Mouse (Mus musculus): ENCODE results near the gene Ssb. TPM values are rescaled to one million over a fixed set of nuclear protein-coding genes. Genes with fewer than 3 reads are reported as not detected.
"Not testable (repeated sequence)": the region's sequence is repeated elsewhere in the genome, so short reads cannot be mapped to it uniquely, and the experiment has no call there.

Gene Ssb
- polyA plus RNA-seq, 1 experiment: 1.6 TPM

GRCm38 (mm10) chr2:69897618-69898575, 36.5 kb downstream of the Ssb start:
- peak overlapping the region; percentile 82 for H3K4me3 ChIP-seq (ENCODE audit: extremely low read depth, insufficient read depth, insufficient read length)
- no peaks in the 10 kb centered on the region for H3K4me1 ChIP-seq (ENCODE audit: control insufficient read depth, insufficient read depth, insufficient read length)
- DNase-seq (ENCODE audit: low read depth in 1 of 2, low spot score in 2 of 2): peak in 1 of 2 experiments; percentile 47
- H3K27me3 ChIP-seq (ENCODE audit: control insufficient read depth, insufficient read depth, low read length): no peaks in the 10 kb centered on the region; the same call in 1 of the 2 replicates
- WGBS: under 1% methylated on average over 55 of the region's 55 CpGs
- TF ChIP-seq CTCF (IDR thresholded peaks at IDR 0.05; ENCODE audit: extremely low read depth, insufficient read depth, insufficient read length, insufficient replicate concordance): no peak
- no peak for TF ChIP-seq POLR2A (IDR thresholded peaks at IDR 0.05; ENCODE audit: low read depth, low read length)
- H3K36me3 ChIP-seq (ENCODE audit: control insufficient read depth, insufficient read depth, low read length): no peaks in the 10 kb centered on the region
- peak overlapping the region; percentile 83 for H3K27ac ChIP-seq (ENCODE audit: insufficient read depth, low read length)

DNA sequence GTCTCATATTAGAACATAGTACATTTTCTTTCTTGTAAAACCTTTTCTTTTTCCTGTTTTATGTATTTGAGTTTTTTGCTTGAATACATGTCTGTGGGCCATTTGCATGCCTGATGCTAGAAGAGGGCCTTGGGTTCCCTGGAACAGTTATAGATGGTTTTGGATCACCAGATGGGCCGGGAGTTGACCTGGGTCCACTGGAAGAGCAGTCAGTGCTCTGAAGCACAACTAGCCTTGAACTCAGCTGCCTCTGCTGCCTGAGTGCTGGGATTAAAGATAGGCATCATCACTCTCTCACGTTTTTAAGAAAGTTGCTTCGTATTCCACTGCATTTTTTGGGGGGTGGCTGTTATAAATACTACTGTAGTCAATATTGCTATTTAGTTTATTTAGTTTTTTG, 42.2 kb downstream of the Ssb start:
- no peak overlapping the region for H3K4me3 ChIP-seq (ENCODE audit: extremely low read depth, insufficient read depth, insufficient read length)
- TF ChIP-seq CTCF (IDR thresholded peaks at IDR 0.05; ENCODE audit: extremely low read depth, insufficient read depth, insufficient read length, insufficient replicate concordance) (no peak), POLR2A (IDR thresholded peaks at IDR 0.05; ENCODE audit: low read depth, low read length) (no peak)
- H3K27me3 ChIP-seq (ENCODE audit: control insufficient read depth, insufficient read depth, low read length): no peaks in the 10 kb centered on the region
- H3K36me3 ChIP-seq (ENCODE audit: control insufficient read depth, insufficient read depth, low read length): no peaks in the 10 kb centered on the region
- DNase-seq (ENCODE audit: low read depth in 1 of 2, low spot score in 2 of 2): no peak
- H3K4me1 ChIP-seq (ENCODE audit: control insufficient read depth, insufficient read depth, insufficient read length): no peaks in the 10 kb centered on the region
- H3K27ac ChIP-seq (ENCODE audit: insufficient read depth, low read length): no peak overlapping the region
- 92% methylated on average over 3 of the region's 3 CpGs for WGBS

GRCm38 (mm10) chr2:69907394-69907793, 46.0 kb downstream of the Ssb start:
- H3K27ac ChIP-seq (ENCODE audit: insufficient read depth, low read length); H3K36me3 ChIP-seq (ENCODE audit: control insufficient read depth, insufficient read depth, low read length); H3K4me3 ChIP-seq (ENCODE audit: extremely low read depth, insufficient read depth, insufficient read length); H3K4me1 ChIP-seq (ENCODE audit: control insufficient read depth, insufficient read depth, insufficient read length); H3K27me3 ChIP-seq (ENCODE audit: control insufficient read depth, insufficient read depth, low read length); DNase-seq (ENCODE audit: low read depth in 1 of 2, low spot score in 2 of 2): not testable (repeated sequence)
- WGBS: 94% methylated on average over 4 of the region's 4 CpGs

- Histone ChIP-seq H3K36me3 (ENCODE audit: control insufficient read depth, insufficient read depth, low read length) (peaks cover 6% of the 10 kb centered on the region), H3K27me3 (ENCODE audit: control insufficient read depth, insufficient read depth, low read length) (no peaks in the 10 kb centered on the region), H3K4me1 (ENCODE audit: control insufficient read depth, insufficient read depth, insufficient read length) (no peaks in the 10 kb centered on the region), H3K4me3 (ENCODE audit: extremely low read depth, insufficient read depth, insufficient read length) (no peak overlapping the region), H3K27ac (ENCODE audit: insufficient read depth, low read length) (no peak overlapping the region)
- no peak for DNase-seq (ENCODE audit: low read depth in 1 of 2, low spot score in 2 of 2)
- 78% methylated on average over 2 of the region's 2 CpGs for WGBS
- TF ChIP-seq POLR2A (IDR thresholded peaks at IDR 0.05; ENCODE audit: low read depth, low read length) (no peak), CTCF (IDR thresholded peaks at IDR 0.05; ENCODE audit: extremely low read depth, insufficient read depth, insufficient read length, insufficient replicate concordance) (no peak)
These were observed 51.4 kb downstream of the Ssb start for GRCm38 (mm10) chr2:69912801-69913200.

DNA sequence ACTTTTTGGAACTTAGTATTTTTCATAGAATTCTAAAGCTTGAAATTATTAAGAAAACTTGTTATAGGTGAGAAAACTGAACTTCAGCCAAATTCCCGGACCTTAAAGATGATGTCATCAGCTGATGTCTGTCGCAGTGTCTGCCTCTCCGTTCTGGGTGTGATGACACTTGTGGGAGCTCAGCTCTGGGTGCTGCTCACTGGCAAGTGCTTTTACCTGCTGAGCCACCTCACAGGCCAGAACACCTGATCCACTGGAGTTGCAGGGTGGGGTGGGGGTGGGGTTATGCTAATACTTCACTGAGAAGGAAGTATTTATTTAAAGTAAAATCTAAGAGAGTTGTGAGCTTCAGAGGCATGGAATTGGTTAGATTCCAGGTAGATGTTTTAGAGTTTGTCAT, 55.9 kb downstream of the Ssb start:
- no peak for TF ChIP-seq POLR2A (IDR thresholded peaks at IDR 0.05; ENCODE audit: low read depth, low read length)
- no peak for TF ChIP-seq CTCF (IDR thresholded peaks at IDR 0.05; ENCODE audit: extremely low read depth, insufficient read depth, insufficient read length, insufficient replicate concordance)
- 95% methylated on average over 3 of the region's 3 CpGs for WGBS
- Histone ChIP-seq H3K4me3 (ENCODE audit: extremely low read depth, insufficient read depth, insufficient read length) (no peak overlapping the region), H3K4me1 (ENCODE audit: control insufficient read depth, insufficient read depth, insufficient read length) (no peaks in the 10 kb centered on the region), H3K36me3 (ENCODE audit: control insufficient read depth, insufficient read depth, low read length) (peaks cover 12% of the 10 kb centered on the region), H3K27ac (ENCODE audit: insufficient read depth, low read length) (no peak overlapping the region), H3K27me3 (ENCODE audit: control insufficient read depth, insufficient read depth, low read length) (no peaks in the 10 kb centered on the region)
- DNase-seq (ENCODE audit: low read depth in 1 of 2, low spot score in 2 of 2): no peak

Other genes starting within 250 kb of the Ssb start
- gene Bbs5, start 214.4 kb upstream of the Ssb start, polyA plus RNA-seq (2012; rRNA removed): 0.21 and 0.23 TPM in 2 replicates
- not detected in 2 replicates for gene Klhl41, start 191.4 kb upstream of the Ssb start, polyA plus RNA-seq (2012; rRNA removed)
- 2.6 and 2.8 TPM in 2 replicates for gene Fastkd1, start 148.0 kb upstream of the Ssb start, polyA plus RNA-seq (2012; rRNA removed)
- gene Ppig, start 139.0 kb upstream of the Ssb start, polyA plus RNA-seq (2012; rRNA removed): 0.62 and 1.4 TPM in 2 replicates
- 0.08 TPM in 1 of 2 replicates, not detected in the other for gene Ccdc173, start 72.0 kb upstream of the Ssb start, polyA plus RNA-seq (2012; rRNA removed)
- gene Phospho2, start 71.9 kb upstream of the Ssb start, polyA plus RNA-seq (2012; rRNA removed): 34.2 and 74.5 TPM in 2 replicates
- 1.4 and 1.9 TPM in 2 replicates for gene Klhl23, start 39.6 kb upstream of the Ssb start, polyA plus RNA-seq (2012; rRNA removed)
- 4.3 and 6.0 TPM in 2 replicates for gene Mettl5, start 24.1 kb downstream of the Ssb start, polyA plus RNA-seq (2012; rRNA removed)
- gene Ubr3, start 35.7 kb downstream of the Ssb start, polyA plus RNA-seq (2012; rRNA removed): 6.0 and 6.5 TPM in 2 replicates
- gene Myo3b, start 177.6 kb downstream of the Ssb start, polyA plus RNA-seq (2012; rRNA removed): 0.18 and 0.20 TPM in 2 replicates